Mouse (Mus musculus) spleen, embryonic (tissue): Measurements from ENCODE around the gene Ccdc142.

Experiments
- CTCF ChIA-PET: fragments of 350-600 bp; sonication (Branson Sonifier 250); formaldehyde crosslinking; loops from one replicate; lab custom pipeline; 2022; lab: Charles Lee

Gene Ccdc142

DNA sequence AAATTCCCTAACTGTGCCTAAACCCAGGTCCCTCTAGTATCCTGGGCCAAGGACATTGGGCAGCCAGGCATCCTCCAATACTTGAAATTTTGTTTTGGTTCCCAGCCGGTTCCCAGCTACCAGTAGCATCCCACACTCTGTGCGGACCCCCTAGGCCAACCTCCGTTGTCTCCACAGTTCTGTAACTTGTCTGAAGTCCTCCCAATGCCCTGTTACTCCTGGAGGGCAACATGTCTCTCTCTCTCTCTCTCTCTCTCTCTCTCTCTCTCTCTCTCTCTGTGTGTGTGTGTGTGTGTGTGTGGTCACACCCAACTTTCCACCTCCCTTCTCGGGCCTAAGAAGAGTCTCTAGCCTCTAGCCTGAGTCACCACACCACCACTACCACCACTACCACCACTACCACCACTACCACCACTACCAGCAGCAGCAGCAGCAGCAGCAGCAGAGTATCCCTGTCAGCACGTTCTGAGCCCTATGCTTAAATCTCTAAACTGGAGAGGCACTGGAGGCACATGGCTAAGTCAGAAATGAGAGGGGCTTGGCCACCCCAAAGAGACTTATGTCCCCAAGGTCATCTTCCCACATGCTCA lies 35.0 kb downstream of the Ccdc142 start:
- CTCF ChIA-PET, result no interaction called here

DNA sequence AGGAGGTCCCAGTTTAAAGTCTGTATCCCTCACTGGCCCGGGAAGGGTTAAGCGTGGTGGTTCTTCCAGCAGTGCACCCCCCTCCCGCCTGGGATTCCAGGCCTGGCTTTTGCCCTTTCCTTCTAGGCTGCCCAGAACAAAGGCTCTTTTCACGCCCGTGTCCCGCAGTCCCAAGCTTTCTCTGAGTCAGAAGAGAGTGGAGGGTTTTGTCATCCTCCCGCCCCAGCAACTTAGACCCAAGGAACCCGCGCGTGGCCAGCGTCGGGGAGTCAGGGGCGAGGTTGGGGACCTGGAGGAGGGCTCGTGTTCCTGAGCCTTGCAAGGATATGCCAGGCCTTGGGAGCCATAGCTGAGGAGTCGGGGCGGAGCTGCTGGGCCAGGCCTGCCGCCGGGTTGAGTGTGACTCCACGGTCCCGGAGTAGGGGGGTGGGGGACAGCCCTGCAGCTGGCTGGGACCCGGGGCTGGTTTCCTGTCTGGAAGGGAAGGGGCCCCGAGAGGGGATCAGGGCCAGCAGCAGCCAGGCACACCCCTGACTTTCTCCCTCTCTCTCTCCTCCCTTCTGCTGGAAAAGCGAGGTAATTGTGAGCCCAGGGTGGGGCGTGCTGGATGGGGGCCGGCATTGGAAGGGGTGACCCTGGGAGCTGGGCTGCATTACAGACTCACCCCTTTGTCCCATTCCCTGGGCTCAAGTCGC lies 35.6 kb downstream of the Ccdc142 start:
- CTCF ChIA-PET, result no interaction called here

GRCm38 (mm10) chr6:83137576-83137950 lies 36.2 kb downstream of the Ccdc142 start:
- CTCF ChIA-PET, result no interaction called here

DNA sequence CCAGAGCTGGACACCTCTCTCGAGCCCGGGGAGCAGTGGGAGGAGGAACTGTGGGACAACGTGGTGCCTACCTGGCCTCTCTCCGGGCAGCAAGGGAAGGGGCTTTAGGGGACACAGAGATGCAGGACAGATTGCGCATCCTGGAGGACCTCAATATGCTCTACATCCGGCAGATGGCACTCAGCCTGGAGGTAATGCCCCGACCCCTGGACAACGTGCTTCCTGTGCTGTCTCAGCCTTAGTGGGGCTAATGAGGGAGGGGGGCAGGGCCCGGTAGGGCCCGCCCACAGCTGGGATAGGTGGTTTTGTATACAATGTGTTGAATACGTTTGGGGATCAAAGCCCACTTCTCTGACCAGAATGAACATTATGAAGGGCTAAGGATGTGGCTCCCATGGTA lies 36.7 kb downstream of the Ccdc142 start:
- CTCF ChIA-PET, result no interaction called here

DNA sequence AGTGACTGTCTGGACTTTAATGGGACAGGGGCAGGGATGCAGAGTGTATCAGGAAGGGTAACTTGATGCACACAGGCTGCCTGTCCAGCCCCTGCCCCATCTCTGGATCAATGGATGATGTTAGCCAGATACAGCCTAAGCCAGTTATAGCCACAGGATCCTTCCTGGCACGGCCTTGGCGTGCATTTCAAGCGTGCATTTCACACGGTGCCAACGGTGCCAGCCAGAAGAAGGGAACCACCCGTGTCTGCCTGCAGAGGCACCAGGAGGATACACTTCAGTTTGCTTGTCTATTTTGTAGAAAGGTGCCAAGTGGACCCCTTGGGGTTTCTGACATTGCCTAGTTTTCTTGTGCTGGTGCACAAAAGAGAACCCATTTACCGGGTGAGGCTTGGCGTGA lies 38.6 kb downstream of the Ccdc142 start:
- CTCF ChIA-PET, result no interaction called here

DNA sequence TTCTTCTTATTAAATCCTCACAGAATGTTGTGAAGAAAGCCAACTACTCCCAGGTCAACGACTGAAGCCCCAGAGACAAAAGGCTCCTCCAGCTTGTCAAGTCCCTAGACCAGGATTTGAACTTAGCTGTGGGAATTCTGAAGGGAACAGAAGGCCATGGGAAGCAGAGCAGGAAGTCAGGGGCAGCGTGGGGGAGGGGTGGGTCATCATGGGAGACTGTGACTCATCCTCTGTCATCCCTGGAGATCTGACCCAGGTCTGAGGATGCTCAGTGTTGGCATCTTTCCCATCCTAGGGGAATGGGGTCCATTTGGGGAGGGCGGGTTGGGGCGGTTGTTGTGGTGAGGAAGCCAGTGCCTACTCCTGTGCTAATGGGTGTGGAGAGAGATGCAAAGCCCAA lies 40.2 kb downstream of the Ccdc142 start:
- CTCF ChIA-PET, result no interaction called here

DNA sequence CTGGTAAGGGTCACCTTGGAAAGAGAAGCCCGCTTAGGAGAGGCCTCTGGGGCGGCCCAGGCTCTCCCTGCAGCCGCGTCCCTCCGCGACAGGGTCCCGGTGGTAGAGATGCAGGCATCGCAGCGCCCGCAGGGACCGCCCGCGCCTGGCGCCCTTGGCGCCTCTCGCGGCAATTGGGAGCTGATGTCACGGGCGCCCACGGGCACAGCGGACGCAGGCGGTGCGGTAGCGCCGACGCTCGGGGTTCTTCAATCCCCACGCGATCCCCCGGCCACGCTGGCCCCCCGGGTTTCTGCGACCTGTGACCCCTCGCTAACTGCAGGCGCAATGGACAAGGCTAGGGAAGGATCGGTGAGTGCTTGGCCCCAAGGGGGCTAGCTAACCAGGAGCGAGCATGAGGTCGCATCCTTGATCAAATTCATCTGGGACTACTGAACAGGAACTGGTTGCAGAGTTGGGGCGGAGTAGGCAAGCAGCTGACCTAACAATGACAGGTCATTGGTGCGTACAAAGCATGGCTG lies 40.9 kb downstream of the Ccdc142 start:
- CTCF ChIA-PET, result no interaction called here

- CTCF ChIA-PET, result no interaction called here
These were observed 41.5 kb downstream of the Ccdc142 start for GRCm38 (mm10) chr6:83142886-83143285.

DNA sequence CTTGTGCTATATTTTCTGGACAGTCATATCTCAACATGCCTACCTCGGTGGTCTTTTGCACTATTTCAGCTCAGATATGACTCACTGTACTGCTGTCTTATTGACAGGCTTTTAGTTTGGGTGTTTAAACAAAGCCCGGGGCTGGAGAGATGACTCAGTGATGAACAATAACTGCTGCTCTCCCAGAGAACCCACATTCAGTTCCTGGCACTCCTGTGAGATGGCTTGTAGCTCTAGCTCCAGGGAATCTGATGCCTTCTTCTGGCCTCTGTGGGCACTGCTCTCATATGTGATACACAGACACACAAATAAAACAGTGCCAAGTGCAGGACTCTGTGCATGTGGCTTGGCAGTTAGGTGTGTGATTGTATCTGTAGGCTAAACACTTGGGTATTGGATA lies 43.8 kb downstream of the Ccdc142 start:
- CTCF ChIA-PET, result interaction anchor here (1.0 kb wide), 1 partner anchor 149 kb away, joined by 3 read pairs; no protein-coding TSS in a partner anchor

- CTCF ChIA-PET, result interaction anchor here (1.0 kb wide), 1 partner anchor 149 kb away, joined by 3 read pairs; no protein-coding TSS in a partner anchor
These were observed 44.4 kb downstream of the Ccdc142 start for GRCm38 (mm10) chr6:83145805-83146204.

- CTCF ChIA-PET, result no interaction called here
These were observed 45.9 kb downstream of the Ccdc142 start for GRCm38 (mm10) chr6:83147280-83147679.

DNA sequence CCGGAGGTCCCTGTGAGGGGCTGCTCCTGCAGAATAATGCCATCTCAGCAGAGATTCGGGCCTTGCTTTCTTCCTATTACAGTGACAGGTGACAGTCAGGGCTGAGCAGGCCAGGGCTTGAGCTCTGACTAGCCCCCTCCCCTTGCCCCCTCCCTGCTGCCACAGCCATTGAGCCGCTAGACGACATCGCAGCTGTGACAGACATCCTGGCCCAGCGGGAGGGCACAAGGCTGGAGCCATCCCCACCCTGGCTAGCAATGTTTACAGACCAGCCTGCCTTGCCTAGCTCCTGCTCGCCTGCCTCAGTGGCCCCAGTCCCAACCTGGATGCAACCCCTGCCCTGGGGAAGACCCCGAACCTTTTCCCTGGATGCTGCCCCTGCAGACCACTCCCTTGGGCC lies 50.3 kb downstream of the Ccdc142 start:
- CTCF ChIA-PET, result no interaction called here

- CTCF ChIA-PET, result no interaction called here
These were observed 51.6 kb downstream of the Ccdc142 start for GRCm38 (mm10) chr6:83153038-83153437.

GRCm38 (mm10) chr6:83153485-83153884 lies 52.1 kb downstream of the Ccdc142 start:
- CTCF ChIA-PET, result no interaction called here

- CTCF ChIA-PET, result interaction anchor here (0.7 kb wide), 2 partner anchors 9 to 441 kb away, joined by 8 to 13 read pairs; no protein-coding TSS in a partner anchor
These were observed 54.3 kb downstream of the Ccdc142 start for GRCm38 (mm10) chr6:83155552-83156238.

DNA sequence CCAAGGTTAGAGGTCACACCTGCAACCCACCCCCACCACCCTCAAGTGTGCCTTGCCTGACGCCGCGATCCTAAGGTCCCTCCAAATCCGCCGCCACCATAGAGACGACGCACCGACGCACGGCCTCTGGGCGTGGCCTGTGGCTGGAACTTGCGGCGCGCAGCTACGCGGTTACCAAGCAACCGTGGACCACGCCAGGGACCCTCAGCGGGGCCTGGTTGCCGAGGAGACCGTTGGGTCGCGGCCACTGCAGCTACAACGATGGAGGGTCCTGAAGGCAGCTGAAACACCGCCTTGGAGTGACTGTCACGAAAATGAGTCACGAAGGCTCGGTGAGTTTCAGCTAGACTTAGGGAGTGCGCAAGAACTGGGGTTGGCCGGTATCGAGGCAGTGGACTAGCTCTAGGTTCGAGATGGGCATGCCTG lies 54.9 kb downstream of the Ccdc142 start, which contains the start of the genes Wdr54 and 1700003E16Rik:
Gene Wdr54 (minus strand): TSS at position 139 of the 426 bp plus-strand sequence.
Gene 1700003E16Rik (plus strand): TSS at position 146 of the 426 bp plus-strand sequence.
- CTCF ChIA-PET, result interaction anchor here (0.7 kb wide), 1 partner anchor 442 kb away, joined by 8 read pairs; no protein-coding TSS in a partner anchor
